Mouse (Mus musculus): Measurements from ENCODE around the gene Slc24a5.

GRCm38 (mm10) chr2:125067894-125068293, at the start of gene Slc24a5:
- TF ChIP-seq CTCF (IDR thresholded peaks at IDR 0.05; ENCODE audit: low read depth) (no peak), EP300 (IDR thresholded peaks at IDR 0.05; ENCODE audit: low read depth) (no peak)
